Mouse (Mus musculus): ENCODE data around the gene Arrdc3. TPM values are rescaled to one million over a fixed set of nuclear protein-coding genes. Genes with fewer than 3 reads are reported as not detected.
A peak's percentile ranks its signal among the peaks of the same experiment; 100 is the strongest.
"Not testable (repeated sequence)": the region's sequence is repeated elsewhere in the genome, so short reads cannot be mapped to it uniquely, and the experiment has no call there.

Arrdc3 gene
- total RNA-seq (2021), result 10 to 100 TPM; 28.1 to 30.2 TPM
- long read RNA-seq, experiment 1, full-length matches to known transcripts, result 42 of 50 reads
- long read RNA-seq, experiment 1, partial matches to known transcripts, result 0 of 50 reads
- long read RNA-seq, experiment 1, other reads (novel, unspliced or antisense), result 8 of 50 reads
- long read RNA-seq, experiment 2, full-length matches to known transcripts, result 36 of 40 reads
- long read RNA-seq, experiment 2, partial matches to known transcripts, result 0 of 40 reads
- long read RNA-seq, experiment 2, other reads (novel, unspliced or antisense), result 4 of 40 reads

GRCm38 (mm10) chr13:80883190-80883589 lies at the start of gene Arrdc3:
TSS of gene Arrdc3 (plus strand) at chr13:80883384.
- intact Hi-C loops (cut with DNase I), result loop anchor here (5.0 to 10.0 kb wide), 3 partner anchors 429 to 772 kb away; partner anchors contain the start of gene Lysmd3
- DNase-seq (ENCODE audit: low spot score in 2 of 2), result peak; percentile 97 to 98

GRCm38 (mm10) chr13:80862215-80862614 lies 21.0 kb upstream of the Arrdc3 start:
- intact Hi-C loops (cut with DNase I), result loop anchor here (1.0 to 5.0 kb wide), 4 partner anchors 450 to 900 kb away; no protein-coding TSS in a partner anchor
- DNase-seq (ENCODE audit: low spot score in 2 of 2), result peak; percentile 54 to 80

- DNase-seq (ENCODE audit: low spot score in 2 of 2), result no peak
These were observed 19.0 kb upstream of the Arrdc3 start for GRCm38 (mm10) chr13:80864195-80864594.

GRCm38 (mm10) chr13:80875126-80875525 lies 8.1 kb upstream of the Arrdc3 start:
- no peak for DNase-seq (ENCODE audit: low spot score in 2 of 2)
- intact Hi-C loops (cut with DNase I), result no loop called here

More at GRCm38 (mm10) chr13:80864195-80864594, 19.0 kb upstream of the Arrdc3 start:
- intact Hi-C loops (cut with DNase I), result loop anchor here (5.0 kb wide), 2 partner anchors 448 to 898 kb away; no protein-coding TSS in a partner anchor

- DNase-seq (ENCODE audit: low spot score in 2 of 2), result peak; percentile 18 to 70
- intact Hi-C loops (cut with DNase I), result loop anchor here (2.0 to 10.0 kb wide), 4 partner anchors 274 to 774 kb away; partner anchors contain the start of gene Lysmd3
These were observed 2.4 kb upstream of the Arrdc3 start for GRCm38 (mm10) chr13:80880756-80881155.

- intact Hi-C loops (cut with DNase I), result loop anchor here (2.0 to 10.0 kb wide), 4 partner anchors 273 to 773 kb away; partner anchors contain the start of gene Lysmd3
- peak; percentile 69 to 81 for DNase-seq (ENCODE audit: low spot score in 2 of 2)
These were observed 1.3 kb upstream of the Arrdc3 start for GRCm38 (mm10) chr13:80881722-80882500.

GRCm38 (mm10) chr13:80882716-80883135 lies 458 bp upstream of the Arrdc3 start:
- DNase-seq (ENCODE audit: low spot score in 2 of 2), result peak in 1 of 2 experiments; percentile 37
- intact Hi-C loops (cut with DNase I), result loop anchor here (5.0 to 10.0 kb wide), 3 partner anchors 430 to 772 kb away; partner anchors contain the start of gene Lysmd3

- DNase-seq (ENCODE audit: low spot score in 2 of 2), result peak; percentile 26
- intact Hi-C loops (cut with DNase I), result loop anchor here (5.0 to 10.0 kb wide), 3 partner anchors 428 to 771 kb away; partner anchors contain the start of gene Lysmd3
These were observed 629 bp downstream of the Arrdc3 start for GRCm38 (mm10) chr13:80883649-80884376.

- intact Hi-C loops (cut with DNase I), result loop anchor here (5.0 to 10.0 kb wide), 3 partner anchors 428 to 770 kb away; partner anchors contain the start of gene Lysmd3
- DNase-seq (ENCODE audit: low spot score in 2 of 2), result peak; percentile 78 to 94
These were observed 1.3 kb downstream of the Arrdc3 start for GRCm38 (mm10) chr13:80884377-80884983.

- intact Hi-C loops (cut with DNase I), result loop anchor here (5.0 to 10.0 kb wide), 2 partner anchors 77 to 770 kb away; partner anchors contain the start of gene Lysmd3
- peak; percentile 93 to 98 for DNase-seq (ENCODE audit: low spot score in 2 of 2)
These were observed 2.1 kb downstream of the Arrdc3 start for GRCm38 (mm10) chr13:80885103-80885833.

- intact Hi-C loops (cut with DNase I), result loop anchor here (5.0 to 10.0 kb wide), 2 partner anchors 76 to 769 kb away; partner anchors contain the start of gene Lysmd3
- peak; percentile 94 to 98 for DNase-seq (ENCODE audit: low spot score in 2 of 2)
These were observed 2.9 kb downstream of the Arrdc3 start for GRCm38 (mm10) chr13:80885834-80886663.

- intact Hi-C loops (cut with DNase I), result loop anchor here (5.0 to 10.0 kb wide), 2 partner anchors 76 to 768 kb away; partner anchors contain the start of gene Lysmd3
- DNase-seq (ENCODE audit: low spot score in 2 of 2), result no peak
These were observed 3.6 kb downstream of the Arrdc3 start for GRCm38 (mm10) chr13:80886664-80887210.

- no peak for DNase-seq (ENCODE audit: low spot score in 2 of 2)
- intact Hi-C loops (cut with DNase I), result loop anchor here (5.0 to 10.0 kb wide), 2 partner anchors 74 to 767 kb away; partner anchors contain the start of gene Lysmd3
These were observed 4.7 kb downstream of the Arrdc3 start for GRCm38 (mm10) chr13:80887842-80888241.

- DNase-seq (ENCODE audit: low spot score in 2 of 2); intact Hi-C loops (cut with DNase I): not testable (repeated sequence)
These were observed 11.7 kb downstream of the Arrdc3 start for GRCm38 (mm10) chr13:80894928-80895327.

- intact Hi-C loops (cut with DNase I), result no loop called here
- DNase-seq (ENCODE audit: low spot score in 2 of 2), result no peak
These were observed 14.2 kb downstream of the Arrdc3 start for GRCm38 (mm10) chr13:80897411-80897810.

GRCm38 (mm10) chr13:80898095-80898494 lies 14.9 kb downstream of the Arrdc3 start:
- intact Hi-C loops (cut with DNase I), result no loop called here
- DNase-seq (ENCODE audit: low spot score in 2 of 2), result no peak
